Mouse (Mus musculus): Measurements from ENCODE around the gene Chmp6. TPM values are rescaled to one million over a fixed set of nuclear protein-coding genes. Genes with fewer than 3 reads are reported as not detected.

The Chmp6 gene
- polyA plus RNA-seq, 2 experiments = 15.2 to 25.2 TPM

DNA sequence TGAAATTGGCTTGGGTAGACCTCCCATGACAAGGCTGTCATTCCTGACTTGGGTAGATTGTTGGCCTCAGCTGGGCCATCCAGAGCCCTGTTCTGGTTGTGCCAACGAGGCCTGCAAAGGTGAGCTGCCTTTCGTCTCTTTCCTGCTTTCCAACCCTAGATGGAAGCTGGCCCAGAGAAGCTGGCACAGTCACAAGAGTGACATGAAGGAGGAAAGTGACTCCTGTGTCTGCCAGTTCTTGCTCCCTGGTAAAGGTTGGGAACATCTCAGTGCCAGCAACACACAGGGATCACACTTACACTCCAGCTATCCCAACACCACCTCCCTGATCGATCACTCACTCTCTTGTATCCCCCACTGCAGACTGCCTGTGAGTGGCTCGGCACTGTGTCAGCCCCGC is 7.4 kb upstream of the Chmp6 start:
- Histone ChIP-seq H3K4me1 (replicated peaks; ENCODE audit: control insufficient read depth in 2 of 2, insufficient read depth in 2 of 2, low read length in 1 of 2) (no peaks in the 10 kb centered on the region; a peak in 1 of 4 replicates), H3K36me3 (replicated peaks; ENCODE audit: control insufficient read depth, insufficient read depth, low read depth) (no peaks in the 10 kb centered on the region), H3K9me3 (ENCODE audit: control insufficient read depth, low read length) (no peaks in the 10 kb centered on the region), H3K27ac (no peak overlapping the region), H3K4me2 (ENCODE audit: low read depth) (no peak overlapping the region), H3K9ac (replicated peaks) (no peak overlapping the region), H3K27me3 (ENCODE audit: control insufficient read depth, insufficient read depth, low read length) (no peaks in the 10 kb centered on the region), H3K4me3 (ENCODE audit: insufficient read depth in 1 of 2, low read depth in 2 of 2, low read length in 2 of 2) (no peak overlapping the region)
- DNase-seq (ENCODE audit: low read depth in 3 of 3, low spot score in 3 of 3) = no peak
- no peak for TF ChIP-seq CTCF (IDR thresholded peaks at IDR 0.05; ENCODE audit: low read depth)
- TF ChIP-seq EP300 (IDR thresholded peaks at IDR 0.05; ENCODE audit: low read depth) = no peak
- 59% methylated on average over 5 of the region's 5 CpGs for WGBS (ENCODE audit: insufficient replicate concordance)
- no peak for ATAC-seq (ENCODE audit: insufficient read depth)

GRCm38 (mm10) chr11:119907006-119907650 is 6.1 kb upstream of the Chmp6 start:
- ATAC-seq (ENCODE audit: insufficient read depth) (no peak), DNase-seq (ENCODE audit: low read depth in 3 of 3, low spot score in 3 of 3) (no peak)
- H3K27me3 ChIP-seq (ENCODE audit: control insufficient read depth, insufficient read depth, low read length) = no peaks in the 10 kb centered on the region
- H3K4me3 ChIP-seq (ENCODE audit: insufficient read depth in 1 of 2, low read depth in 2 of 2, low read length in 2 of 2) = no peak overlapping the region
- no peak overlapping the region for H3K4me2 ChIP-seq (ENCODE audit: low read depth)
- 39% methylated on average over 7 of the region's 7 CpGs for WGBS (ENCODE audit: insufficient replicate concordance)
- no peak overlapping the region for H3K27ac ChIP-seq
- H3K36me3 ChIP-seq (replicated peaks; ENCODE audit: control insufficient read depth, insufficient read depth, low read depth) = no peaks in the 10 kb centered on the region
- no peaks in the 10 kb centered on the region; a peak in 1 of 4 replicates for H3K4me1 ChIP-seq (replicated peaks; ENCODE audit: control insufficient read depth in 2 of 2, insufficient read depth in 2 of 2, low read length in 1 of 2)
- H3K9ac ChIP-seq (replicated peaks) = no peak overlapping the region
- TF ChIP-seq CTCF (IDR thresholded peaks at IDR 0.05; ENCODE audit: low read depth) (no peak), EP300 (IDR thresholded peaks at IDR 0.05; ENCODE audit: low read depth) (no peak)
- no peaks in the 10 kb centered on the region for H3K9me3 ChIP-seq (ENCODE audit: control insufficient read depth, low read length)

GRCm38 (mm10) chr11:119907711-119908110 is 5.5 kb upstream of the Chmp6 start:
- DNase-seq (ENCODE audit: low read depth in 3 of 3, low spot score in 3 of 3) = no peak
- no peak for ATAC-seq (ENCODE audit: insufficient read depth)
- no peak overlapping the region for H3K9ac ChIP-seq (replicated peaks)
- TF ChIP-seq CTCF (IDR thresholded peaks at IDR 0.05; ENCODE audit: low read depth) (no peak), EP300 (IDR thresholded peaks at IDR 0.05; ENCODE audit: low read depth) (no peak)
- no peaks in the 10 kb centered on the region for H3K9me3 ChIP-seq (ENCODE audit: control insufficient read depth, low read length)
- peaks cover 0 to under 1% of the 10 kb centered on the region in 2 experiments; a peak in 1 of 4 replicates for H3K4me1 ChIP-seq (replicated peaks; ENCODE audit: control insufficient read depth in 2 of 2, insufficient read depth in 2 of 2, low read length in 1 of 2)
- H3K4me2 ChIP-seq (ENCODE audit: low read depth) = no peak overlapping the region
- H3K27me3 ChIP-seq (ENCODE audit: control insufficient read depth, insufficient read depth, low read length) = no peaks in the 10 kb centered on the region
- WGBS (ENCODE audit: insufficient replicate concordance) = 48% methylated on average over 7 of the region's 7 CpGs
- H3K4me3 ChIP-seq (ENCODE audit: insufficient read depth in 1 of 2, low read depth in 2 of 2, low read length in 2 of 2) = no peak overlapping the region
- no peak overlapping the region for H3K27ac ChIP-seq
- H3K36me3 ChIP-seq (replicated peaks; ENCODE audit: control insufficient read depth, insufficient read depth, low read depth) = no peaks in the 10 kb centered on the region

- DNase-seq (ENCODE audit: low read depth in 3 of 3, low spot score in 3 of 3) (peak in 1 of 3 experiments; percentile 16), ATAC-seq (ENCODE audit: insufficient read depth) (no peak)
- TF ChIP-seq EP300 (IDR thresholded peaks at IDR 0.05; ENCODE audit: low read depth) (no peak), CTCF (IDR thresholded peaks at IDR 0.05; ENCODE audit: low read depth) (peak; percentile 85)
- Histone ChIP-seq H3K4me1 (replicated peaks; ENCODE audit: control insufficient read depth in 2 of 2, insufficient read depth in 2 of 2, low read length in 1 of 2) (peaks cover 3 to 9% of the 10 kb centered on the region in 2 experiments; a peak in 3 of 4 replicates), H3K9ac (replicated peaks) (no peak overlapping the region), H3K27me3 (ENCODE audit: control insufficient read depth, insufficient read depth, low read length) (no peaks in the 10 kb centered on the region), H3K27ac (no peak overlapping the region), H3K4me2 (ENCODE audit: low read depth) (no peak overlapping the region), H3K36me3 (replicated peaks; ENCODE audit: control insufficient read depth, insufficient read depth, low read depth) (no peaks in the 10 kb centered on the region), H3K9me3 (ENCODE audit: control insufficient read depth, low read length) (no peaks in the 10 kb centered on the region), H3K4me3 (ENCODE audit: insufficient read depth in 1 of 2, low read depth in 2 of 2, low read length in 2 of 2) (no peak overlapping the region)
- 1% methylated on average over 5 of the region's 5 CpGs for WGBS (ENCODE audit: insufficient replicate concordance)
These were observed 3.8 kb upstream of the Chmp6 start for GRCm38 (mm10) chr11:119909436-119909835.

- Histone ChIP-seq H3K27ac (no peak overlapping the region), H3K36me3 (replicated peaks; ENCODE audit: control insufficient read depth, insufficient read depth, low read depth) (no peaks in the 10 kb centered on the region; the same call in none of the 2 replicates), H3K9me3 (ENCODE audit: control insufficient read depth, low read length) (no peaks in the 10 kb centered on the region), H3K27me3 (ENCODE audit: control insufficient read depth, insufficient read depth, low read length) (no peaks in the 10 kb centered on the region), H3K4me3 (ENCODE audit: insufficient read depth in 1 of 2, low read depth in 2 of 2, low read length in 2 of 2) (peak overlapping the region; percentile 68 to 93), H3K4me1 (replicated peaks; ENCODE audit: control insufficient read depth in 2 of 2, insufficient read depth in 2 of 2, low read length in 1 of 2) (peaks cover 3 to 13% of the 10 kb centered on the region in 2 experiments; a peak in 3 of 4 replicates), H3K9ac (replicated peaks) (no peak overlapping the region), H3K4me2 (ENCODE audit: low read depth) (peak overlapping the region; percentile 85)
- DNase-seq (ENCODE audit: low read depth in 3 of 3, low spot score in 3 of 3) = no peak
- whole genome bisulfite sequencing (ENCODE audit: insufficient replicate concordance) = 41% methylated on average over 7 of the region's 7 CpGs
- TF ChIP-seq EP300 (IDR thresholded peaks at IDR 0.05; ENCODE audit: low read depth) (no peak), CTCF (IDR thresholded peaks at IDR 0.05; ENCODE audit: low read depth) (no peak)
- no peak for ATAC-seq (ENCODE audit: insufficient read depth)
These were observed 396 bp upstream of the Chmp6 start for GRCm38 (mm10) chr11:119912845-119913244.

Measured in liver, embryonic 14.5 days (tissue).